Mouse (Mus musculus): ENCODE data around the gene Syne1.

- TF ChIP-seq E2F4 (IDR thresholded peaks at IDR 0.05; ENCODE audit: borderline replicate concordance, low read depth, low read length) (no peak), GABPA (IDR thresholded peaks at IDR 0.05; ENCODE audit: low read depth, low read length) (no peak), CTCF (IDR thresholded peaks at IDR 0.05 in 2 of 3, conservative IDR thresholded peaks at IDR 0.05 in 1 of 3; ENCODE audit: control insufficient read depth in 1 of 3, insufficient read depth in 1 of 3, low read depth in 2 of 3, low read length in 3 of 3, poor library complexity in 1 of 3, severe bottlenecking in 1 of 3) (no peak), CHD2 (IDR thresholded peaks at IDR 0.05; ENCODE audit: low read length) (no peak), POLR2A (IDR thresholded peaks at IDR 0.05; ENCODE audit: control insufficient read depth in 1 of 2, insufficient read depth in 1 of 2, low read depth in 1 of 2, low read length in 2 of 2, poor library complexity in 1 of 2) (no peak), ELF1 (IDR thresholded peaks at IDR 0.05; ENCODE audit: low read depth, low read length) (no peak), MEF2A (IDR thresholded peaks at IDR 0.05; ENCODE audit: extremely low read depth, insufficient replicate concordance, low read depth, low read length, poor library complexity, severe bottlenecking) (no peak), HCFC1 (IDR thresholded peaks at IDR 0.05; ENCODE audit: low read depth, low read length) (no peak), ZKSCAN1 (IDR thresholded peaks at IDR 0.05; ENCODE audit: low read depth, low read length) (no peak), JUND (IDR thresholded peaks at IDR 0.05; ENCODE audit: low read depth, low read length) (no peak), USF2 (IDR thresholded peaks at IDR 0.05; ENCODE audit: borderline replicate concordance in 1 of 2, insufficient read depth in 1 of 2, low read depth in 1 of 2, low read length in 2 of 2) (no peak), EP300 (IDR thresholded peaks at IDR 0.05; ENCODE audit: low read depth in 1 of 2, low read length in 2 of 2) (no peak)
Measured at GRCm38 (mm10) chr10:5594457-5594856, 43.2 kb upstream of the Syne1 start.

Data from MEL (cell line).